22 mouse cellular contexts compared by ENCODE assay signal in genomic region chr14:77906586-77906985, GRCm38 (mm10). TPM values are rescaled to one million over a fixed set of nuclear protein-coding genes. Genes with fewer than 3 reads are reported as not detected.
A peak's percentile ranks its signal among the peaks of the same experiment; 100 is the strongest.
DNase-seq lines count a peak whose midpoint lies in the region; TF ChIP-seq lines count a peak whose summit lies in the region.
"Had no signal": no experiment of that assay in that cellular context is flagged by ENCODE, and none has a peak within 500 bp of the region (broad histone marks: within the 10 kb centered on the region; RNA-seq: fewer than 3 reads in every experiment).

No protein-coding gene starts in this region.

- no peak for TF ChIP-seq CTCF in heart, adult 2 months (IDR thresholded peaks at IDR 0.05)
- TF ChIP-seq CTCF in spleen, adult 2 months (IDR thresholded peaks at IDR 0.05; ENCODE audit: extremely low read depth, insufficient read depth, insufficient read length, insufficient replicate concordance), result no peak

- no peaks in the 10 kb centered on the region for H3K36me3 ChIP-seq in heart, adult 2 months (ENCODE audit: control insufficient read depth, insufficient read depth, low read length)
- H3K36me3 ChIP-seq in spleen, adult 2 months (ENCODE audit: control insufficient read depth, insufficient read depth, low read length), result no peaks in the 10 kb centered on the region
- H3K36me3 ChIP-seq: embryonic facial prominence, embryonic 10.5 days; embryonic facial prominence, embryonic 12.5 days; forebrain, embryonic 15.5 days; G1E had no signal

- no peak overlapping the region for H3K9ac ChIP-seq in heart, adult 2 months (ENCODE audit: low read depth, low read length)
- H3K9ac ChIP-seq: embryonic facial prominence, embryonic 12.5 days; forebrain, embryonic 13.5 days; forebrain, embryonic 15.5 days; forebrain, postnatal 0 days had no signal

- TF ChIP-seq POLR2A in heart, adult 2 months (IDR thresholded peaks at IDR 0.05; ENCODE audit: insufficient read depth, low read depth, low read length), result no peak
- no peak for TF ChIP-seq POLR2A in spleen, adult 2 months (IDR thresholded peaks at IDR 0.05; ENCODE audit: low read depth, low read length)

- intact Hi-C loops in heart, adult 2 months (cut with DNase I), result no loop called here

- 87% methylated on average over 5 of the region's 5 CpGs for WGBS in heart, adult 2 months
- WGBS in spleen, adult 2 months, result 75% methylated on average over 5 of the region's 5 CpGs

- no peak for TF ChIP-seq EP300 in heart, adult 2 months (IDR thresholded peaks at IDR 0.05; ENCODE audit: insufficient read depth, low read depth, low read length)

- no peak overlapping the region for H3K4me3 ChIP-seq in heart, adult 2 months
- H3K4me3 ChIP-seq in spleen, adult 2 months (ENCODE audit: extremely low read depth, insufficient read depth, insufficient read length), result peak overlapping the region; percentile 13; the same call in 1 of the 2 replicates
- H3K4me3 ChIP-seq: embryonic facial prominence, embryonic 10.5 days; embryonic facial prominence, embryonic 12.5 days; forebrain, embryonic 13.5 days; forebrain, embryonic 15.5 days had no signal

- no peaks in the 10 kb centered on the region for H3K27me3 ChIP-seq in heart, adult 2 months (ENCODE audit: control insufficient read depth, insufficient read depth, low read length)
- no peaks in the 10 kb centered on the region for H3K27me3 ChIP-seq in spleen, adult 2 months (ENCODE audit: control insufficient read depth, insufficient read depth, low read length)
- H3K27me3 ChIP-seq: embryonic facial prominence, embryonic 12.5 days; forebrain, embryonic 13.5 days; forebrain, embryonic 15.5 days had no signal

- peak; percentile 78 for DNase-seq in heart, adult 11 months
- no peak for DNase-seq in heart, adult 2 months
- no peak for DNase-seq in spleen, adult 2 months (ENCODE audit: low read depth in 1 of 2, low spot score in 2 of 2)
- DNase-seq in spleen, postnatal 36 days (ENCODE audit: low spot score in 2 of 2), result no peak
- peak; percentile 39 for DNase-seq in induced T-regulatory cell, adult 2 months (ENCODE audit: low read depth)
- DNase-seq in kidney, postnatal 25 days, result no peak
- no peak for DNase-seq in urinary bladder, postnatal 4 days (ENCODE audit: low spot score in 2 of 2)
- DNase-seq: adrenal gland, adult 8-10 months; adrenal gland, postnatal 14 days; adrenal gland, postnatal 36 days; cerebellum, adult 11-12 months; cerebellum, adult 2 months; cerebellum, adult 9-10 months; cerebellum, postnatal 10 days; cerebellum, postnatal 25 days; forebrain, postnatal 0 days had no signal

- no peak overlapping the region for H3K27ac ChIP-seq in heart, adult 2 months
- no peak overlapping the region for H3K27ac ChIP-seq in spleen, adult 2 months (ENCODE audit: insufficient read depth, low read length)
- H3K27ac ChIP-seq: embryonic facial prominence, embryonic 10.5 days; embryonic facial prominence, embryonic 12.5 days; forebrain, embryonic 13.5 days; forebrain, embryonic 15.5 days had no signal

- no peaks in the 10 kb centered on the region for H3K4me1 ChIP-seq in heart, adult 2 months (ENCODE audit: control insufficient read depth, insufficient read depth, low read length)
- peaks cover 12% of the 10 kb centered on the region for H3K4me1 ChIP-seq in spleen, adult 2 months (ENCODE audit: control insufficient read depth, insufficient read depth, insufficient read length)
- H3K4me1 ChIP-seq: embryonic facial prominence, embryonic 10.5 days; embryonic facial prominence, embryonic 12.5 days; forebrain, embryonic 15.5 days had no signal

- H3K79me2 ChIP-seq in heart, adult 2 months (replicated peaks; ENCODE audit: control insufficient read depth, insufficient read depth, low read length), result no peaks in the 10 kb centered on the region

RNA-seq across cellular contexts. Expression of gene Epsti1, which starts 2.5 kb away (rescaled TPM):
- under 1 TPM; 0.93 to 0.97 TPM for total RNA-seq in heart, adult 2 months (2021)
- 0.47 and 0.86 TPM in 2 replicates for polyA plus RNA-seq in heart, adult 2 months (2012; rRNA removed)
- 35.3 and 49.6 TPM in 2 replicates for polyA plus RNA-seq in spleen, adult 2 months (2012; rRNA removed)
- total RNA-seq: G1E had no signal
- polyA plus RNA-seq: G1E, Patski had no signal

RNA-seq across cellular contexts. Expression of gene Dnajc15, which starts 31.7 kb away (rescaled TPM):
- 100 to 1,000 TPM; 243 to 278 TPM for total RNA-seq in heart, adult 2 months (2021)
- polyA plus RNA-seq in heart, adult 2 months (2012; rRNA removed), result 20.8 and 39.1 TPM in 2 replicates
- polyA plus RNA-seq in spleen, adult 2 months (2012; rRNA removed), result 3.5 and 4.0 TPM in 2 replicates

Comparison
In these comparisons a context has a peak if more than half of its experiments do, and no peak if none do; other contexts are left out.
1. DNase-seq: peak in heart, adult 11 months (single experiment) and induced T-regulatory cell, adult 2 months (single experiment); none in heart, adult 2 months (0 of 2), spleen, adult 2 months (0 of 2), spleen, postnatal 36 days (0 of 2), kidney, postnatal 25 days (0 of 2) and urinary bladder, postnatal 4 days (0 of 2).
2. RNA of gene Epsti1, which starts 2.5 kb away (polyA plus RNA-seq): 35.3 to 49.6 TPM in spleen, adult 2 months; 0.47 to 0.86 TPM in heart, adult 2 months; every median in the first group is over 10 times any median in the second.